In genomic region chr4:3090742-3091141, GRCm38 (mm10) we compare ENCODE assay signal across 9 mouse cellular contexts.
DNase-seq lines count a peak whose midpoint lies in the region; ATAC-seq lines count a peak whose summit lies in the region.
"Had no signal": no experiment of that assay in that cellular context is flagged by ENCODE, and none has a peak within 500 bp of the region (broad histone marks: within the 10 kb centered on the region; RNA-seq: fewer than 3 reads in every experiment).

No protein-coding gene starts in this region.

- no peaks in the 10 kb centered on the region for H3K27me3 ChIP-seq in embryonic facial prominence, embryonic 11.5 days (ENCODE audit: control insufficient read depth, insufficient read depth, low read length)
- no peaks in the 10 kb centered on the region for H3K27me3 ChIP-seq in embryonic facial prominence, embryonic 10.5 days (replicated peaks; ENCODE audit: low read depth, poor library complexity, severe bottlenecking)
- H3K27me3 ChIP-seq in midbrain, embryonic 11.5 days (ENCODE audit: control insufficient read depth, insufficient read depth, low read length), result no peaks in the 10 kb centered on the region
- no peaks in the 10 kb centered on the region for H3K27me3 ChIP-seq in midbrain, embryonic 16.5 days (ENCODE audit: control insufficient read depth, insufficient read depth, low read depth, low read length)
- H3K27me3 ChIP-seq in limb, embryonic 12.5 days, result no peaks in the 10 kb centered on the region
- H3K27me3 ChIP-seq in stomach, embryonic 15.5 days (replicated peaks), result no peaks in the 10 kb centered on the region

- no peaks in the 10 kb centered on the region for H3K4me1 ChIP-seq in embryonic facial prominence, embryonic 11.5 days (ENCODE audit: control insufficient read depth, insufficient read depth, low read length)
- no peaks in the 10 kb centered on the region for H3K4me1 ChIP-seq in embryonic facial prominence, embryonic 10.5 days
- H3K4me1 ChIP-seq in midbrain, embryonic 11.5 days (ENCODE audit: control insufficient read depth, insufficient read depth, low read length), result no peaks in the 10 kb centered on the region
- H3K4me1 ChIP-seq in midbrain, embryonic 16.5 days (ENCODE audit: control insufficient read depth, insufficient read depth, low read length), result no peaks in the 10 kb centered on the region
- no peaks in the 10 kb centered on the region for H3K4me1 ChIP-seq in limb, embryonic 12.5 days (replicated peaks)
- no peaks in the 10 kb centered on the region for H3K4me1 ChIP-seq in stomach, embryonic 15.5 days

- WGBS in embryonic facial prominence, embryonic 11.5 days, result 80% methylated on average over 9 of the region's 9 CpGs
- WGBS in embryonic facial prominence, embryonic 10.5 days, result 73% methylated on average over 9 of the region's 9 CpGs
- WGBS in midbrain, embryonic 11.5 days, result 80% methylated on average over 9 of the region's 9 CpGs
- 81% methylated on average over 9 of the region's 9 CpGs for WGBS in midbrain, embryonic 16.5 days
- WGBS in limb, embryonic 12.5 days, result 70% methylated on average over 9 of the region's 9 CpGs
- WGBS in stomach, embryonic 15.5 days, result 69% methylated on average over 9 of the region's 9 CpGs

- DNase-seq in embryonic facial prominence, embryonic 11.5 days (ENCODE audit: low spot score), result peak; percentile 0
- no peak for DNase-seq in embryonic facial prominence, embryonic 10.5 days (ENCODE audit: low spot score)
- DNase-seq in midbrain, embryonic 11.5 days (ENCODE audit: low spot score, missing footprints), result peak; percentile 60
- no peak for DNase-seq in adrenal gland, adult 18-20 months (ENCODE audit: low spot score in 2 of 2)
- DNase-seq in cerebellum, postnatal 14 days, result no peak
- DNase-seq: heart, adult 2 months had no signal

- no peak overlapping the region for H3K4me2 ChIP-seq in embryonic facial prominence, embryonic 11.5 days (ENCODE audit: low read depth, low read length)
- no peak overlapping the region for H3K4me2 ChIP-seq in midbrain, embryonic 11.5 days
- H3K4me2 ChIP-seq in midbrain, embryonic 16.5 days (ENCODE audit: low read length), result no peak overlapping the region
- no peak overlapping the region for H3K4me2 ChIP-seq in limb, embryonic 12.5 days
- H3K4me2 ChIP-seq in stomach, embryonic 15.5 days, result no peak overlapping the region

- H3K27ac ChIP-seq in embryonic facial prominence, embryonic 11.5 days (replicated peaks; ENCODE audit: low read depth, low read length), result no peak overlapping the region
- no peak overlapping the region for H3K27ac ChIP-seq in embryonic facial prominence, embryonic 10.5 days (replicated peaks)
- H3K27ac ChIP-seq in midbrain, embryonic 11.5 days (ENCODE audit: low read depth, low read length), result no peak overlapping the region
- H3K27ac ChIP-seq in midbrain, embryonic 16.5 days (ENCODE audit: low read length), result no peak overlapping the region
- no peak overlapping the region for H3K27ac ChIP-seq in limb, embryonic 12.5 days
- H3K27ac ChIP-seq in stomach, embryonic 15.5 days, result no peak overlapping the region
- H3K27ac ChIP-seq: heart, adult 2 months had no signal

- H3K4me3 ChIP-seq in embryonic facial prominence, embryonic 11.5 days (ENCODE audit: low read depth, low read length), result no peak overlapping the region
- no peak overlapping the region for H3K4me3 ChIP-seq in embryonic facial prominence, embryonic 10.5 days
- H3K4me3 ChIP-seq in midbrain, embryonic 11.5 days (ENCODE audit: low read depth, low read length), result no peak overlapping the region
- no peak overlapping the region for H3K4me3 ChIP-seq in midbrain, embryonic 16.5 days (ENCODE audit: low read depth, low read length)
- no peak overlapping the region for H3K4me3 ChIP-seq in limb, embryonic 12.5 days (replicated peaks)
- no peak overlapping the region for H3K4me3 ChIP-seq in stomach, embryonic 15.5 days (replicated peaks)
- H3K4me3 ChIP-seq: heart, adult 2 months had no signal

- H3K36me3 ChIP-seq in embryonic facial prominence, embryonic 11.5 days (replicated peaks; ENCODE audit: control insufficient read depth, insufficient read depth, low read depth, low read length), result no peaks in the 10 kb centered on the region; the same call in 1 of the 2 replicates
- H3K36me3 ChIP-seq in embryonic facial prominence, embryonic 10.5 days (replicated peaks), result no peaks in the 10 kb centered on the region
- H3K36me3 ChIP-seq in midbrain, embryonic 11.5 days (ENCODE audit: control insufficient read depth, insufficient read depth, low read length), result no peaks in the 10 kb centered on the region
- no peaks in the 10 kb centered on the region for H3K36me3 ChIP-seq in midbrain, embryonic 16.5 days (ENCODE audit: control insufficient read depth, insufficient read depth, low read length)
- H3K36me3 ChIP-seq in limb, embryonic 12.5 days, result no peaks in the 10 kb centered on the region
- H3K36me3 ChIP-seq in stomach, embryonic 15.5 days, result no peaks in the 10 kb centered on the region

- H3K9ac ChIP-seq in embryonic facial prominence, embryonic 11.5 days (replicated peaks; ENCODE audit: low read length), result no peak overlapping the region
- H3K9ac ChIP-seq in midbrain, embryonic 11.5 days (ENCODE audit: low read length), result no peak overlapping the region
- no peak overlapping the region for H3K9ac ChIP-seq in midbrain, embryonic 16.5 days (ENCODE audit: low read depth, low read length)
- H3K9ac ChIP-seq in limb, embryonic 12.5 days (replicated peaks), result no peak overlapping the region
- no peak overlapping the region for H3K9ac ChIP-seq in stomach, embryonic 15.5 days

- peaks cover 15% of the 10 kb centered on the region for H3K9me3 ChIP-seq in embryonic facial prominence, embryonic 11.5 days (replicated peaks; ENCODE audit: control insufficient read depth, low read length)
- peaks cover 50% of the 10 kb centered on the region for H3K9me3 ChIP-seq in embryonic facial prominence, embryonic 10.5 days
- peaks cover 26% of the 10 kb centered on the region for H3K9me3 ChIP-seq in midbrain, embryonic 11.5 days (ENCODE audit: control insufficient read depth, low read length)
- peaks cover 31% of the 10 kb centered on the region for H3K9me3 ChIP-seq in midbrain, embryonic 16.5 days (replicated peaks; ENCODE audit: control insufficient read depth, low read length, poor library complexity, severe bottlenecking)
- peaks cover 38% of the 10 kb centered on the region for H3K9me3 ChIP-seq in limb, embryonic 12.5 days
- H3K9me3 ChIP-seq in stomach, embryonic 15.5 days, result peaks cover 4% of the 10 kb centered on the region; the same call in 1 of the 2 replicates

- peak; percentile 75; the same call in 1 of the 2 replicates for ATAC-seq in embryonic facial prominence, embryonic 11.5 days (replicated peaks; ENCODE audit: insufficient number of reproducible peaks, low FRiP score, low TSS enrichment, low read depth)
- ATAC-seq in midbrain, embryonic 11.5 days (ENCODE audit: low FRiP score), result peak; percentile 66
- no peak for ATAC-seq in midbrain, embryonic 16.5 days
- peak; percentile 56; the same call in 1 of the 2 replicates for ATAC-seq in limb, embryonic 12.5 days (ENCODE audit: insufficient number of reproducible peaks, insufficient read depth, low FRiP score, low TSS enrichment, low read depth)
- ATAC-seq in stomach, embryonic 15.5 days (ENCODE audit: insufficient read depth, low FRiP score, low read depth), result 0 out of 2 replicates have a peak, but pooled peaks have one; percentile 47

Comparison
In these comparisons a context has a peak if more than half of its experiments do, and no peak if none do; other contexts are left out.
1. DNase-seq: peak in embryonic facial prominence, embryonic 11.5 days (single experiment) and midbrain, embryonic 11.5 days (single experiment); none in embryonic facial prominence, embryonic 10.5 days (single experiment), adrenal gland, adult 18-20 months (0 of 2) and cerebellum, postnatal 14 days (0 of 2).